Mouse (Mus musculus): ENCODE measurements around the gene Cnpy3. TPM values are rescaled to one million over a fixed set of nuclear protein-coding genes. Genes with fewer than 3 reads are reported as not detected.

Gene Cnpy3
- polyA plus RNA-seq, 1 experiment from 2014 or later = 52.2 TPM

DNA sequence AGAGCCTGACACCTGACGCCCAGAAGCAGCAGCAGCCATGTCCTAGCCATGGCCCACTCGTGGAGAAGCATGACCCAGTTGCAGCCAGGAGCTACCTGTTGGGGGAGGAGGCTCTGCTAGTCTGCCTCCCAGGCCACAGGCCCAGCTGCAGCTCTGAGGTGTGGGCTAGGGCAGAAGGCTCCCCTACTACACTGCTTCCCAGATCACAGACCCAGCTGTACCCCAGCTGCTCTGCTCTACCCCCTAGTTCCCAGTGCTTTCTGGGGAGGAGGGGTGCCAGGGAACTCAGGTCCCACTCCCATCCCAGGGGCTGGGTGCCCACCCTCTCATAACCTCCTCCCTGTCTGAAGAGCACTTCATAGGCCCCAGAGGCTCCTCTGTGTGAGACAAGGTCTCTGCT lies 11.5 kb upstream of the Cnpy3 start, which contains the start of gene Ptcra:
Ptcra (minus strand) TSS at position 169 of the 400 bp plus-strand sequence.
- Histone ChIP-seq H3K4me1 (replicated peaks) (no peaks in the 10 kb centered on the region), H3K36me3 (no peaks in the 10 kb centered on the region), H3K4me3 (no peak within 1 kb of the TSS), H3K27me3 (replicated peaks) (no peaks in the 10 kb centered on the region), H3K27ac (ENCODE audit: poor library complexity, severe bottlenecking) (no peak within 1 kb of the TSS), H3K4me2 (no peak within 1 kb of the TSS), H3K9ac (no peak within 1 kb of the TSS), H3K9me3 (replicated peaks) (no peaks in the 10 kb centered on the region)
- WGBS = 50% methylated on average over 2 of the region's 2 CpGs
- no peak for ATAC-seq (ENCODE audit: insufficient number of reproducible peaks, low FRiP score)

DNA sequence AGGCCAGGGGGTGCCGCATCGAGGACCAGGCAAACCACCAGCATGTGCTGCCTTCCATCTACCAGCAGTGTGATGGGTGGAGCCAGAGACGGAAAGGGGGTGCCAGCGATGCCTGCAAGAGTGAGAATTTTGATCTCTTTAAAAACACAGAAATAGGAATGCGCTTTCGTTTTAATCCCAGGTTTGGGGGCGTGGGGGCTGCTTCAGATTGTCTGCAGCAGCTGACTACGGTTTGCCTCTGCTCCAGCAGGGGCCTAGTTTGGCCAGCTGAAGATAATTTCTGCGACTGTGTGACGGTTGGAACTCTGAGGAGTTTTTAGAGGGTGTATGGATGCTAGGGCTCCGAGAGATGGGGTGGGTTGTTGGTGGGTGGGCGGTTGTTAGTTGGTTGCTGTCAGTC lies 6.7 kb upstream of the Cnpy3 start:
- H3K27me3 ChIP-seq (replicated peaks) = peaks cover 4% of the 10 kb centered on the region; the same call in 1 of the 2 replicates
- WGBS = 71% methylated on average over 12 of the region's 12 CpGs
- H3K36me3 ChIP-seq = no peaks in the 10 kb centered on the region
- H3K4me3 ChIP-seq = no peak overlapping the region
- H3K9me3 ChIP-seq (replicated peaks) = peaks cover 8% of the 10 kb centered on the region; the same call in 1 of the 2 replicates
- H3K4me2 ChIP-seq = no peak overlapping the region
- no peak overlapping the region for H3K9ac ChIP-seq
- no peak for ATAC-seq (ENCODE audit: insufficient number of reproducible peaks, low FRiP score)
- H3K27ac ChIP-seq (ENCODE audit: poor library complexity, severe bottlenecking) = no peak overlapping the region
- no peaks in the 10 kb centered on the region for H3K4me1 ChIP-seq (replicated peaks)

DNA sequence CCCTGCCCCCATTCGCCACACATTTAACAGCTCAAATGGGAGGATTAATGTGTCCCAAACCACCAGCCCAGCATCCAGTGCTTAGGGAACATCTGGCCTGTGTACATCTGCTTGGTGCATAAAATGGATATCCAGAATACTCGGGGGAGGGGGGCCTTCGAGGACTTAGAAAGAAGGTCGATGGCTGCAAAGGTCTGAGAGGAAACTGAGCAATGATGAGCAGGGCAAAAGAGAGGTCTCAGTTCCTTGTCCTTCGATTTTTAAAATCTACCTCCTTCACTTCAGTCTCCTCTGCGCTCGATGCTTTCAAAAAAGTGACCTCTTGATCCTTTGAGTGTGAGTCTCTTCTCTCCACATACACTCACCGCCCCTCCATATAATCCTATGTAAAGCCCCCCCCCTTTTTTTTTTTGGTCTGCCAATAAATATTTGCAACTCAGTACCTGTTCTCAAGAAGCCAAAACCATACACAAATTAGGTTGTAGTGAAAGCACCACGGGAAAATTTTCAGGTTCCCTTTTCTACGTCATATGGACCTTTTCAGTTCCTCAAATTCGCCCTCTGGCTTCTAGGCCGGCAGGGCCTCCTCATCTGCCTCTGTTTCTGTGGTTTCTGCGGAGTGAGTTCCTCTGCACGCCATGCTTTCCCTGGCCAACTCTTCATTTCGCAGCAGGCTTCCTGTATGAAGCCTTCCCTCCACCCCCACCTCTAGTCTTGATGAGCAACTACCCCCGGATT lies 789 bp downstream of the Cnpy3 start:
- peaks cover 4% of the 10 kb centered on the region; the same call in 1 of the 2 replicates for H3K27me3 ChIP-seq (replicated peaks)
- H3K4me1 ChIP-seq (replicated peaks) = peaks cover 10% of the 10 kb centered on the region
- WGBS = 31% methylated on average over 16 of the region's 16 CpGs
- H3K4me3 ChIP-seq = peak overlapping the region; percentile 72
- H3K4me2 ChIP-seq = peak overlapping the region; percentile 93
- H3K36me3 ChIP-seq = peaks cover 17% of the 10 kb centered on the region
- peaks cover 8% of the 10 kb centered on the region; the same call in 1 of the 2 replicates for H3K9me3 ChIP-seq (replicated peaks)
- ATAC-seq (ENCODE audit: insufficient number of reproducible peaks, low FRiP score) = peak; percentile 49
- H3K27ac ChIP-seq (ENCODE audit: poor library complexity, severe bottlenecking) = peak overlapping the region; percentile 89
- H3K9ac ChIP-seq = peak overlapping the region; percentile 85

DNA sequence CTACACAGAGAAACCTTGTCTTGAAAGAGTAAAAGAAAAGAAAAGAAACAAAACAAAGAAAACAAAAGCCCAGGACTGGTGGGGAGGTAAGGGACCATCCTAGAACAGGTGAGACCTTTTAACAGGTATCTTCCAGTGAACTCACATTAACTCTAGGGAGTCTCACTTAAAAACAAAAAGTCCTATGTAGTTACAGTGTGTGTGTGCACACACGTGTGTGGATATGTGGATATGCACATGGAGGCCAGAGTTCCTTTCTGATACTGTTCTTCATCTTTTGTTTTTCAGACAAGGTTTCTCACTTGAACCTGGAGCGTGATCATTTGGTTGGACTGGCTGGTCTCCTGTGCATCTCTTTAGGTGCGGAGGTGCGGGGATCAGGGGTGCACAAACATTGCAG lies 1.4 kb downstream of the Cnpy3 start:
- Histone ChIP-seq H3K9me3 (replicated peaks) (peaks cover 8% of the 10 kb centered on the region; the same call in 1 of the 2 replicates), H3K27ac (ENCODE audit: poor library complexity, severe bottlenecking) (no peak overlapping the region), H3K36me3 (peaks cover 23% of the 10 kb centered on the region), H3K27me3 (replicated peaks) (no peaks in the 10 kb centered on the region), H3K9ac (peak overlapping the region; percentile 85; the same call in 1 of the 2 replicates), H3K4me1 (replicated peaks) (peaks cover 10% of the 10 kb centered on the region), H3K4me2 (peak overlapping the region; percentile 93), H3K4me3 (peak overlapping the region; percentile 72)
- ATAC-seq (ENCODE audit: insufficient number of reproducible peaks, low FRiP score) = no peak
- 90% methylated on average over 4 of the region's 4 CpGs for WGBS

DNA sequence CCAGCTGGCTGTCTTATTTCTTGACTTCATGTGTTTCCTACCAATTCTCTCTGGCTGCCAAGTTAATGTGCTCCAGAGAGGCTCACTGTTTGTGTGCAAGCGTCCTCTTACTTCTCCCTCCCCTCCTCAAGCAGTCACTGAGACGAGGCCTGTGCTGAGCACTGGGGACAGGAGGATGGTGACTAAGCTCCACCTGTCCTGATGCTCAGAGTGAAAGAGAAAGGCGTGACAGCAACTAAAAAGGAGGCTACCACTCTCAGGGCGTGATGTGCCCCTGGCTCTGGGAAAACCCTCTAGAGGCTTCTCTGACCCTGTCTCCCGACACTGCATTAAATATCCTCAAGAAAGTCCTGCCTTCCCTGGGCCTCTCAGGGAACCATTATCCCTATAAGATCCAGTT lies 2.7 kb downstream of the Cnpy3 start:
- 76% methylated on average over 5 of the region's 5 CpGs for WGBS
- Histone ChIP-seq H3K27ac (ENCODE audit: poor library complexity, severe bottlenecking) (no peak overlapping the region), H3K36me3 (peaks cover 33% of the 10 kb centered on the region), H3K4me2 (no peak overlapping the region), H3K4me1 (replicated peaks) (peaks cover 10% of the 10 kb centered on the region), H3K9me3 (replicated peaks) (peaks cover 4% of the 10 kb centered on the region; the same call in 1 of the 2 replicates), H3K9ac (no peak overlapping the region), H3K27me3 (replicated peaks) (no peaks in the 10 kb centered on the region), H3K4me3 (no peak overlapping the region)
- ATAC-seq (ENCODE audit: insufficient number of reproducible peaks, low FRiP score) = no peak

DNA sequence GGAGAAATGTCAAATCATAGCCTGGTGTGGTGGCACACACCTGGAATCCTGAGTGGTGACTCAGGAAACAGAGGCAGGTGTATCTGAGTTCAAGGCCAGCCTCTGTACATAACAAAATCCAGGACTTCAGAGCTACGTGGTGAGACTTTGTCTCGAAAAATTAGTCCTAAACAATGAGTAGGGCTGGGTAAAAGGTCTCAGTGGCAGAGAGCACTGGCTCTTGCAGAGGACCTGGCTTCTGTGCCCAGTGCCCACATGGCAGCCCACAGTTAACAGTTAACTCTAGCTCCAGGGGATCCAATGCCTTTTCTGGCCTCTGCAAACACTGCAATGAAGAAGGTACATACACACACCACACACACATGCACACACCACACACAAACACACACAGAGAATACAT lies 4.2 kb downstream of the Cnpy3 start:
- Histone ChIP-seq H3K9me3 (replicated peaks) (no peaks in the 10 kb centered on the region), H3K4me3 (no peak overlapping the region), H3K27ac (ENCODE audit: poor library complexity, severe bottlenecking) (no peak overlapping the region), H3K4me2 (no peak overlapping the region), H3K4me1 (replicated peaks) (peaks cover 10% of the 10 kb centered on the region), H3K9ac (no peak overlapping the region), H3K27me3 (replicated peaks) (no peaks in the 10 kb centered on the region), H3K36me3 (peaks cover 48% of the 10 kb centered on the region)
- no peak for ATAC-seq (ENCODE audit: insufficient number of reproducible peaks, low FRiP score)
- 87% methylated on average over 2 of the region's 2 CpGs for WGBS

DNA sequence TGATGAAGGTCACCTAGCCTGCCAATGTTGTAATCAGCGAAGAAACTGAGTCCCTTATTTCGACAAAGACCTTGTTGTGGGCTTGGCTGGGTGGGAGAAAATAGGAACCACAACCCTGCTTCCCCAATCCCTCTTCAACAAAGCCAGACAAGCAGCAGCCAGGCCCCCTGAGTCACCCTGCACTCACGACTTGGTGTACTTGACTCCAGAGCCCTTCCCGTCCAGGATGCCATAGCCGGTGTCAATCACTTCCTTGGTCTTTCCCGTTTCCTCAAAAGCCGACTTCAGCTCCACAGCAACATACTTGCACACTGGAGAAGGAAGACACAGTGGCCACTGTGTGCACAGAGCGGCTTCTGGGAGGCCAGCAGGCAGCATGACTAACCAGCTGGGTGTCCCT lies 4.8 kb downstream of the Cnpy3 start:
- H3K4me3 ChIP-seq = no peak overlapping the region
- H3K9ac ChIP-seq = no peak overlapping the region
- ATAC-seq (ENCODE audit: insufficient number of reproducible peaks, low FRiP score) = no peak
- 78% methylated on average over 8 of the region's 8 CpGs for WGBS
- H3K9me3 ChIP-seq (replicated peaks) = no peaks in the 10 kb centered on the region
- H3K4me2 ChIP-seq = no peak overlapping the region
- H3K27ac ChIP-seq (ENCODE audit: poor library complexity, severe bottlenecking) = no peak overlapping the region
- no peaks in the 10 kb centered on the region for H3K27me3 ChIP-seq (replicated peaks)
- peaks cover 10% of the 10 kb centered on the region for H3K4me1 ChIP-seq (replicated peaks)
- H3K36me3 ChIP-seq = peaks cover 54% of the 10 kb centered on the region

DNA sequence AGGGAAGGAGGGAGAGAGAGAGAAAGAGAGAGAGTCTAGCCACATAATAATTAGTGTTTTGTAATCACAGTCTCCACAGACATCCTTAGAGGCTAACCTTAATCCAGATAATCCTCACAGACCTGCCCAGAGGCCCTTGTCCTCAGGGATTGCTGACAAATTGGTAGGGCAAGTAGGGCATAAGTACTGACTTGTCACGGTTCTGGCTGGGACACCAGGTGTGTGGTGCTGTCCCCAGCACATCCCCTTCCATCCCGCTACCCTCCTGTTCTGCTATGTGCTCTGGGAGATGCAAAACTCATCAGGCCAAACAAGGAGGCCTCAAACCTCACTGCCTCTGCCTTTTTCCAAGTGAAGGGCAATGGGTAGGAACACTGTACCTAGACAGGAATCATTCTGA lies 6.5 kb downstream of the Cnpy3 start:
- 84% methylated on average over 2 of the region's 2 CpGs for WGBS
- Histone ChIP-seq H3K27ac (ENCODE audit: poor library complexity, severe bottlenecking) (no peak overlapping the region), H3K9ac (no peak overlapping the region), H3K4me3 (no peak overlapping the region), H3K4me1 (replicated peaks) (peaks cover 3% of the 10 kb centered on the region), H3K27me3 (replicated peaks) (no peaks in the 10 kb centered on the region), H3K4me2 (no peak overlapping the region), H3K36me3 (peaks cover 63% of the 10 kb centered on the region), H3K9me3 (replicated peaks) (no peaks in the 10 kb centered on the region)
- no peak for ATAC-seq (ENCODE audit: insufficient number of reproducible peaks, low FRiP score)

DNA sequence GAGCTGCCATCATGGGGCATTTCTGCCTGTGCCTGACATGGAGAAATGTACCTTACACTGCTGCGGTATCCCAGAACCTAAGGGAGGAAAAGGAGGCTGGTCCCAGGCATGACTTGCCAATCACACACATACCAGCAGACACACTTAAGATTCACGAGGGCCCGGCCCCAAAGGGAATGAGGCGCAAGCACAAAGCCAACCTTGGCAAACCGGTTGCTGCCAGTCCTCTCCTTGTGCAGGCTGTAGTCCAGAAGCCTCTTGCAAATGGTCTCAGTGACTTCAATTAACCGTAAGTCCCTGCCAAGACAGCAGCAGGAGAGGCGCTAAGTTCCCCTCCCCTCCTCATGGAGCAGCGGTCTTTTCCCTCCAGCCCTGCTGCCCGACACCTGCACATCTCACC lies 9.0 kb downstream of the Cnpy3 start:
- Histone ChIP-seq H3K27me3 (replicated peaks) (no peaks in the 10 kb centered on the region), H3K27ac (ENCODE audit: poor library complexity, severe bottlenecking) (no peak overlapping the region), H3K9me3 (replicated peaks) (no peaks in the 10 kb centered on the region), H3K4me3 (no peak overlapping the region), H3K36me3 (peaks cover 63% of the 10 kb centered on the region), H3K4me2 (no peak overlapping the region), H3K9ac (no peak overlapping the region), H3K4me1 (replicated peaks) (no peaks in the 10 kb centered on the region)
- WGBS = 90% methylated on average over 9 of the region's 9 CpGs
- no peak for ATAC-seq (ENCODE audit: insufficient number of reproducible peaks, low FRiP score)

DNA sequence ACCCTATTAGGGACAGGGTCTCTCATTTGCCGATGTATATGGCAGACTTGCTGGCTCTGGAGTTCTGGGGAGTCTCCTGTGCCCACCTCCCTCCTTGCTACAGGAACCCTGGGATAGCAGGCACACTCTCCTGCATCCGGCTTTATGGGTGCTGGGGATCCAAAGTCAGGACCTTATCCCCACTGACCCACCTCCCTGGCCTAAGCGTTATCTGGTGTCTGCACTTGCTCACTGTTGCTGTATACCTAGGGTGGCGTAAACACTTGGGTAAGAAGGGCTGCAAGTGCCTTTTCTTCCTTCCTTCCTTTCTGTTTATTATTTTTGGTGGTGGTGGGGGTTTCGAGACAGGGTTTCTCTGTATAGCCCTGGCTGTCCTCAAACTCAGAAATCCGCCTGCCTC lies 10.7 kb downstream of the Cnpy3 start:
- ATAC-seq (ENCODE audit: insufficient number of reproducible peaks, low FRiP score) = peak; percentile 84
- peaks cover 55% of the 10 kb centered on the region for H3K36me3 ChIP-seq

DNA sequence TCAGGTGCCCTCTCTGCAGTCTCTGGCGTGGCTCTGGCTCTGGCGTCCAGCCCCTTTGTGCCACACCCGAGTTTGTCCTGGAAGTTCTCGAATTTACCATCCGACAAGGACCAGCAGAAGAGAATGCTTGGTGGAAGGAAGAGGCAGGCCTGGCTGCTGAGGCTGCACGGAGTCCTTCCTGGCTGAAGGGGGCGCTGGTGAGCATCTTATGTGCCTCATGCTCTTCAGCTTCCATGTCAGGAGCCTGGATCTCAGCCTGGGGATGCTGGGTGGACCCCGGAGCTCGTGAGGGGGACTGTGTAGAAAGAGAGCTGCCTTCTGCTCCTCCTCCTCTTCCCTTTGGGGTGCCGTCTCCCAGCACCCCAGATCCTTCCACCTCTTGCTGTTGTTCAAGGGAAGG lies 15.9 kb downstream of the Cnpy3 start:
- Histone ChIP-seq H3K27me3 (replicated peaks) (no peaks in the 10 kb centered on the region), H3K4me1 (replicated peaks) (no peaks in the 10 kb centered on the region), H3K9me3 (replicated peaks) (no peaks in the 10 kb centered on the region), H3K4me2 (no peak overlapping the region), H3K9ac (no peak overlapping the region), H3K4me3 (no peak overlapping the region), H3K36me3 (peaks cover 23% of the 10 kb centered on the region), H3K27ac (ENCODE audit: poor library complexity, severe bottlenecking) (no peak overlapping the region)
- ATAC-seq (ENCODE audit: insufficient number of reproducible peaks, low FRiP score) = no peak
- WGBS = 55% methylated on average over 9 of the region's 10 CpGs

More for the DNA sequence above, 10.7 kb downstream of the Cnpy3 start:
- H3K4me2 ChIP-seq = no peak overlapping the region
- no peak overlapping the region for H3K27ac ChIP-seq (ENCODE audit: poor library complexity, severe bottlenecking)
- no peaks in the 10 kb centered on the region for H3K4me1 ChIP-seq (replicated peaks)
- no peak overlapping the region for H3K4me3 ChIP-seq
- no peaks in the 10 kb centered on the region for H3K27me3 ChIP-seq (replicated peaks)
- no peak overlapping the region for H3K9ac ChIP-seq
- 74% methylated on average over 6 of the region's 6 CpGs for WGBS
- H3K9me3 ChIP-seq (replicated peaks) = no peaks in the 10 kb centered on the region

DNA sequence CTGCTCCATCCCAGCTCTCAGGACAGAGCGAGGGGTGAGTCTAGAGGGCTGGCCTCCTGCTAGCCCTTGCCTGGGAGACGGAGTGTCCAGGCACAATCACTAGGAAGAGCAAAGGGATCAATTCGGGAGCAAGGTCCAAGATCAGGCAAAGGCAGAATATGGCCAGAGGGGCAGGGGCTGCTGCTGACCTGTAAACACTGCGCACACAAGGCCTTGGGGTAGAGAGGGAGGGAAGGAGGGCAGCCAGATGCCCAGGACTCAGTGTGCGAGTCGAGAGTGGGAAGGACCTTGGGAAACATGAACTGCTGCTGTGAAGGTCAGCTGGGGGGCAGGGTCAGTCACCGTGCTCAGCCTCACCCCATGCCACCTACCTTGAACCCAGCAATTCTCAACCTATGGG lies 16.7 kb downstream of the Cnpy3 start:
- ATAC-seq (ENCODE audit: insufficient number of reproducible peaks, low FRiP score) = no peak

More for the DNA sequence above, 16.7 kb downstream of the Cnpy3 start:
- H3K4me1 ChIP-seq (replicated peaks) = no peaks in the 10 kb centered on the region
- no peaks in the 10 kb centered on the region for H3K9me3 ChIP-seq (replicated peaks)
- no peak overlapping the region for H3K27ac ChIP-seq (ENCODE audit: poor library complexity, severe bottlenecking)
- WGBS = 88% methylated on average over 7 of the region's 7 CpGs
- peaks cover 21% of the 10 kb centered on the region for H3K36me3 ChIP-seq
- no peak overlapping the region for H3K9ac ChIP-seq
- H3K4me3 ChIP-seq = no peak overlapping the region
- peaks cover 1% of the 10 kb centered on the region; the same call in 1 of the 2 replicates for H3K27me3 ChIP-seq (replicated peaks)
- no peak overlapping the region for H3K4me2 ChIP-seq
